Mouse (Mus musculus) embryo, embryonic 9.5 days (tissue): Measurements from ENCODE around the gene Plekhm3.
A peak's percentile ranks its signal among the peaks of the same experiment; 100 is the strongest.

ENCODE experiments used
- DNase-seq: peaks from one replicate; pipeline ENCODE4 v3.0.0-alpha.2; 2017; ENCODE audit errors: extremely low spot score

The Plekhm3 gene

GRCm38 (mm10) chr1:64928542-64928941 lies 28.1 kb downstream of the Plekhm3 start:
- DNase-seq = no peak

- no peak for DNase-seq
These were observed 29.0 kb downstream of the Plekhm3 start for GRCm38 (mm10) chr1:64927437-64928274.

GRCm38 (mm10) chr1:64925594-64925993 lies 31.0 kb downstream of the Plekhm3 start:
- no peak for DNase-seq

- no peak for DNase-seq
These were observed 32.3 kb downstream of the Plekhm3 start for GRCm38 (mm10) chr1:64924283-64924682.

- DNase-seq = peak; percentile 46
These were observed 37.7 kb downstream of the Plekhm3 start for GRCm38 (mm10) chr1:64918810-64919528.

- DNase-seq = no peak
These were observed 38.7 kb downstream of the Plekhm3 start for GRCm38 (mm10) chr1:64917966-64918365.

GRCm38 (mm10) chr1:64916884-64917507 lies 39.6 kb downstream of the Plekhm3 start:
- DNase-seq = peak; percentile 38

GRCm38 (mm10) chr1:64914356-64914755 lies 42.3 kb downstream of the Plekhm3 start:
- DNase-seq = no peak

- DNase-seq = no peak
These were observed 48.9 kb downstream of the Plekhm3 start for GRCm38 (mm10) chr1:64907740-64908139.

- DNase-seq = no peak
These were observed 50.4 kb downstream of the Plekhm3 start for GRCm38 (mm10) chr1:64906226-64906625.

- no peak for DNase-seq
These were observed 53.2 kb downstream of the Plekhm3 start for GRCm38 (mm10) chr1:64903415-64903814.

GRCm38 (mm10) chr1:64902804-64903203 lies 53.8 kb downstream of the Plekhm3 start:
- DNase-seq = no peak

- DNase-seq = no peak
These were observed 56.9 kb downstream of the Plekhm3 start for GRCm38 (mm10) chr1:64899763-64900162.

- no peak for DNase-seq
These were observed 59.1 kb downstream of the Plekhm3 start for GRCm38 (mm10) chr1:64897485-64897884.

- no peak for DNase-seq
These were observed 62.8 kb downstream of the Plekhm3 start for GRCm38 (mm10) chr1:64893806-64894205.

- DNase-seq = peak; percentile 30
These were observed 65.3 kb downstream of the Plekhm3 start for GRCm38 (mm10) chr1:64891332-64891731.

GRCm38 (mm10) chr1:64887502-64888203 lies 69.0 kb downstream of the Plekhm3 start:
- no peak for DNase-seq

- DNase-seq = no peak
These were observed 69.9 kb downstream of the Plekhm3 start for GRCm38 (mm10) chr1:64886718-64887117.

- no peak for DNase-seq
These were observed 71.3 kb downstream of the Plekhm3 start for GRCm38 (mm10) chr1:64885328-64885727.

GRCm38 (mm10) chr1:64884007-64884406 lies 72.6 kb downstream of the Plekhm3 start:
- DNase-seq = peak; percentile 11

GRCm38 (mm10) chr1:64880613-64881012 lies 76.0 kb downstream of the Plekhm3 start:
- no peak for DNase-seq

GRCm38 (mm10) chr1:64878795-64879240 lies 77.8 kb downstream of the Plekhm3 start:
- peak; percentile 25 for DNase-seq
